Comparison of ENCODE assay signal across 22 mouse cellular contexts in the genomic region with DNA sequence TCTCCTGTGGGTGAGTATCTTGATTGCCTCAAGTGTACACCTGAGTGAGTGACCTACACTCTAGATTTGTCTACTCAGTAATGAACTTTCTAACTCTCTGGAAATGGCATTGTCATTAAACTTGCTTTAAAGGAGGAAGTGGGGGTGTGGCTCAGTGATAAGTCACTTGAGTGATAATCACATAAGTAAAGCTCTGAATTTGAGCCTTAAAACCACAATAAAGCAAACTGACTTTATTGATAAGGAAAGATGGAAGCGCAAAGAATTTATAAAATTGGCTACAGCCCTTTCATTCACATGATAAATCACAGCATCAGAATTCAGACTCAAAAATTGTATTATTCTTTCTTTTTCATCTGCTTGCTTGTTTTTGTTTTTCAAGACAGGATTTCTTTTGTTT. TPM values are rescaled to one million over a fixed set of nuclear protein-coding genes. Genes with fewer than 3 reads are reported as not detected.
"Had no signal": no experiment of that assay in that cellular context is flagged by ENCODE, and none has a peak within 500 bp of the region (broad histone marks: within the 10 kb centered on the region; RNA-seq: fewer than 3 reads in every experiment).

No protein-coding gene starts in this region.

- DNase-seq: kidney, adult 2 months; kidney, postnatal 36 days; left cerebral cortex, postnatal 4 days; lung, adult 18-20 months; lung, postnatal 10 days; lung, postnatal 36 days; retina, postnatal 1 day; right cerebral cortex, postnatal 25 days; spleen, adult 18-20 months; thymus, adult 2 months; thymus, postnatal 25 days had no signal

- H3K4me3 ChIP-seq: limb, embryonic 12.5 days; limb, embryonic 15.5 days; lung, embryonic 15.5 days; midbrain, embryonic 12.5 days; myocyte; neural tube, embryonic 13.5 days had no signal

- ATAC-seq: intestine, postnatal 0 days; midbrain, embryonic 16.5 days had no signal

- H3K9me3 ChIP-seq: limb, embryonic 12.5 days; limb, embryonic 15.5 days; lung, embryonic 15.5 days; midbrain, embryonic 12.5 days; neural tube, embryonic 13.5 days had no signal

- H3K4me1 ChIP-seq: limb, embryonic 12.5 days; limb, embryonic 15.5 days; lung, embryonic 15.5 days; midbrain, embryonic 12.5 days; neural tube, embryonic 13.5 days had no signal

- H3K27me3 ChIP-seq: limb, embryonic 12.5 days; limb, embryonic 15.5 days; lung, embryonic 15.5 days; midbrain, embryonic 12.5 days; neural tube, embryonic 13.5 days had no signal

RNA-seq across cellular contexts. Expression of gene Esrp2, which starts 20.6 kb away (rescaled TPM):
- total RNA-seq: layer of hippocampus, postnatal 14 days; left cerebral cortex, postnatal 4 days; monocyte, adult 5-6 weeks; neutrophil, adult 5-6 weeks had no signal
